Mouse (Mus musculus): ENCODE data around the gene Smyd3. TPM values are rescaled to one million over a fixed set of nuclear protein-coding genes. Genes with fewer than 3 reads are reported as not detected.

Smyd3 gene
- polyA plus RNA-seq, 1 experiment, result 2.0 TPM

DNA sequence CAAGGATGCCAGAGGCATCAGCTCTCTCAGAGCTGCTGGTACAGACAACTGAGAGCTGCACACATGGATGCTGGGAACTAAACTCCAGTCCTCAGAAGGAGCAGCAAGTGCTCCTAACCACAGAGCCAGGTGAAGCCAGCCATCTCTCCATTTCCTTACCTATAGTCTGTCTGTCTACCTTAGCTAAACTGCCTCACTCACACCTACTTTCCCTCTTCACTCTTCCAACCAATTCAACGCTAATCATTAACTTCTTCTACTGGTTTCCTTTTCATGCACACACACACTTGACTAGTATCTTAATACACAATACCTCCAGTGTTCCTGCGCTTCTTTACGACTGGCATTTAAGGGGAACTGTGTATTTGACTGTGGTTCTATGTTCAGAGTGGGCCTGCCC, 22.0 kb upstream of the Smyd3 start:
- no peak for DNase-seq (ENCODE audit: low read depth, low spot score)
- WGBS, result 34% methylated on average over 3 of the region's 3 CpGs

DNA sequence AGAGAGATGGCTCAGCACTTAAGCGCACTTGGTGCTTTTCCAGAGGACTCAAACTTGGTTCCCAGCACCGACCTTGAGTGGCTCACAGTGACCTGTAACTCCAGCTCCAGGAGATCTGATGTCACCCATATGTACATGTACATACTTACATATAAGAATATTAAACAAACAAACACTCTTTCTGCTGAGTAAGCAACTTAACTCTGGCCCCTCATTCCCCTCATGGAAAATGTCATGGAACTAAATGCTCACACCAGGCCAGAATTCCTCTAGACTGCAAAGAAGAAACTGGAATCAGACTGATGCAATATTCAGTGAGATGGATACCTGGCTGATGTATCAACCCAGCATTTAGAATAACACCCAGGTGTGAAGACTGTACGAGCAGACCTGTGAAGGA, 21.2 kb upstream of the Smyd3 start:
- DNase-seq (ENCODE audit: low read depth, low spot score), result no peak

DNA sequence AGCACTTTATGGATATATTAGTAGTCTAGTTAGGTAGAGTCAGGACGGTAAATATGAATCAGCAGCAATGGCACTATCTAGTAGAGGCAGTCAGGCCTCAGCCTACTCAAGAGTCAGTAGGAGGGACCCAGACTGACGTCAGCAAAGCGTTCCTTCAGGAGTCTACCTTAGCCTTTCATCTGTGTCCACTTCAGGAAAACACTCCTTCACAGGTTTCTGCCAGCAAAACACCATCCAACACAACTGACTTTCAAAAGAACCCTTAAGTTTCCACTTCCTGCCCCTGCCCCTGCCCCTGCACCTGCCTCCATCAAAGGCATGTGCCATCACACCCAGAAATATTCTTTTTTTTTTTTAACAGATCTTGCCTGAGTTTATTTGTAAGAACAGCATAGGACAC, 2.1 kb upstream of the Smyd3 start:
- 79% methylated on average over 3 of the region's 3 CpGs for WGBS
- no peak for DNase-seq (ENCODE audit: low read depth, low spot score)

More for the DNA sequence above, 21.2 kb upstream of the Smyd3 start:
- 92% methylated on average over 3 of the region's 3 CpGs for WGBS

DNA sequence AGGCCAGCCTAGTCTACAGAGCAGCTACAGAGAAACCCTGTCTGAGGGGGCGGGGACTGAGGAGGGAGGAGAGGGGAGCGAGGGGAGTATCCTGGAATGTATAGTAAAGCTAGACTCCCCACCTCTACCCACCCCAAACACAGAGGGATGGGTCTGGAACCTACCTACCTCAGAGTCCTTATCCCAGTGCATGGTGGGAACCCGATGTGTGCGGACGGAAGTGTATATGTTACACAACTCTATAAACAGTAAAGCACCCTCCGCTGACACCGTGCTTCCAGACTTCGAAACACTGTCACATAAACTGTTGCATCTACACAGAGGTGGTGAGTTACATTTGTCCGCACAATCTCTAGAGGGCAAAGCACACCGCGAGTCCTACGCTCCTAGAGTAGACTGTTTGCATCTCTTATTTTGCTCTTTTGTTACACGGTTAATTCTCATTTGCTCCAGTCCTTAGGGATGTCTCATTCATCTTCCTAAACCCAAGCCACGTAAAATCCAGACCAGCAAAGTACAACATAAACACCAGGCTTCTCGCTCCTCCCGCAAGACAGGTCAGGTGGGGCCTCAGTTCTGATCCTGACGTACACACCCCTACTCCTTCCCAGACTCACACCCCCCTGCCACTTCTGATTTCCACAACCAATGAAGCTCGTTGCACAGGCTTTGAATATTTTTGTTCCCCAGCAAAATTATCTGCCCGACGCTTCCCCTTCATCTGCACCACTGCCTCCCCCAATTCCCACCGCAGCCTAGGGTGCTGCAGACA, 714 bp downstream of the Smyd3 start:
- no peak for DNase-seq (ENCODE audit: low read depth, low spot score)
- under 1% methylated on average over 21 of the region's 21 CpGs for WGBS

DNA sequence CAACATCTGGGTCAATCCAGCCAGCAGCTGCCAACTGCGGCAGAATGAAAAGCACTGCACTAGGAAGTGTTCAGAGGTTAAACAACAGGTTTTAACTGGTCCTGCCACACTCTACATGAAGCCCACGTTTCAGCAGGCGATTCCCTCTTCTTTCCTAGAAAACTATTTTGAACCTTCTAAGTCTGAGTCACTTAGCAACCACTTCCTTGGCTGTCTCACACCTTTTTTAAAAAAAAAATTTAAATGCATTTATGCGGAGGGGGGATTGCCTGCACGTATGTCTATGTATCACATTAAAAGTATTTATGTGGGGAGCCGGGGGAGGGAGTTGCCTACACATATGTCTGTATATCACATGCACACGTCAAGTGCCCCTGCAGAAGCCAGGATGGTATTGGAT, 5.9 kb downstream of the Smyd3 start:
- 41% methylated on average over 7 of the region's 7 CpGs for WGBS
- DNase-seq (ENCODE audit: low read depth, low spot score), result no peak

DNA sequence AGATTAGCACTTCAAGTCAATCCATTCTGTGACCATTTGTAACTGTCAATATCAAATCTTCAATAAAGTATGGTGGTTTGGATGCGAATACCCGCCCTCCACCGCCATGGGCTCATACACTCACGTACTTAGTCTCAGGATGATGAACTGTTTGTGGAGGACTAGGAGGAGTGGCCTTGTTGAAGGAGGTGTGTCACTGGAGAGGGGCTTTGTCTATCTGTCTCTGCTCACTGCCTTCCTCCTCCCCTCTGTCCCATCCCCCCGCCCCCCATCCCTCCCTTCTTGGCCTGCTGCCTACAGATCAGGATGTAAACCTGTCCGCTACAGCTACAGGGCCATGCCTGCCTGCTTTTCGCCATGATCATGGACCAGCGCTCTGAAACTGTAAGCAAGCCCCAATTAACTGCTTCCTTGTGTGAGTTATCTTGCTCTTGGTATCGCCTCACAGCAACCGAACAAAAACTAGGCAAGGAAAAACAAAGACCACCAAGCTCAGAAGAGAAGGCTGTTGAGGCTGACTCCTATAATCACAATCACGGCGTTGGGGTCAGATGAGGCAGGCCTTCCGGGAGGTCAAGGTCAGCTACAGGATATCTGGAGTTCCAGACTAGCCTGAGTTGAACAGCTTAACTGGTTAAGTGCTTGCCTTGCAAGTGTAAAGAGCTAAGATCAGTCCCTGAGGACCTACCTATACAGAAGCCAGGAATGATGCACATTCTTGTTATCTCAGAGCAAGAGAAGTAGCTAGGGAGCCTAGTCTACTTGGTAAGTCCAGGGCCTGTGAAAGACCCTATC, 7.1 kb downstream of the Smyd3 start:
- WGBS, result 89% methylated on average over 13 of the region's 13 CpGs
- DNase-seq (ENCODE audit: low read depth, low spot score), result no peak

DNA sequence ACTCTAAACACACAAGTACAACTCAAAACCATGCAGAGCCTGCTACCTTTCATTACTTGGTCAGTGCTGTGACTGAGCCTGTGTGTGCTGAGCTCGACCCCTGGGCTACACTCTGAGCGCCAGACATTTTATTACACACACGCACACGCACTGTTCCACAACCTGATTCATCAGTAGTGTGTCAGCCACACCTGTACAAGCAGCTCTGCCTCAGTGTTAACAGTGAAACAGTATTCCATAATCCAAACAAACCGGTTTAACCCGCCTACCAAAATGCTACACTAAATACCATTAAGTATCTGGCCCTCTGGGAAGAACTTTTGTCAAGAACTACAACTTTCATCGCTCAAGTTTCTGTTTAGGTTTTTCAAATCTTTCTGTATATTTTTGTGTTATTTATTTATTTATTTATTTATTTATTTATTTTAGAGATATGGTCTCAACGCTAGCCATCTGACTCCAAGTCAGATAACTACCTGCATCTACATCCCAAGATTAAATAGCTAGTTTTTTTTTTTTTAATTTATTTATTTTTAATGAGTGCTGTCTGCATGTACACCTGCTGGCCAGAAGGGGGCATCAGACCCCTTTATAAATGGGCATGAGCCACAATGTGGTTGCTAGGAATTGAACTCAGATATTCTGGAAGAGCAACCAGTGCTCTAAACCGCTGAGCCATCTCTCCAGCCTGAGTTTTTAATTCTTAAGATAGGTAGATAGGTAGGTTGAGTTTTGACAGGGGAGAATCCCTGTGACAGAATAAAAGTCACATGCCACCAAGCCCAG, 11.1 kb downstream of the Smyd3 start:
- WGBS, result 32% methylated on average over 9 of the region's 9 CpGs

DNA sequence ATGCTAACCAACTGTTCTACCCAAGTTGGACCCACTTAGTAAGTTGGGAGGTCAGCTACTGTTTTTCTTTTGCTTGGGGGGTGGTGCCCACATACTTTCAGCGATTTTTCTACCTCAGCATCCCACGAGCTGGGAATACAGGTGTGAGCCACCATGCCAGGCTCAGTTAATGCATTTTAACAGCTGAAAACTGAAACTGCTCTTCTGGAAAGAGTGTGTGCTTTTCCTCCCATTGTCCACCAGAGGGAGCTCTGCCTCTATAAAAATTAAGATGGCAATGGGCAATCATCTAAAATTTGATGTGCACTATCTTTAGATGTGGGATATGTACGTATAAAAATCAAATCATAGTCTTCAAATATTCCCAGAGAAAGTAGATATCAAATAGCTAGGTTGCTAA, 15.3 kb downstream of the Smyd3 start:
- WGBS, result 5% methylated on average over 3 of the region's 3 CpGs
- no peak for DNase-seq (ENCODE audit: low read depth, low spot score)

More for the DNA sequence above, 11.1 kb downstream of the Smyd3 start:
- DNase-seq (ENCODE audit: low read depth, low spot score), result no peak

DNA sequence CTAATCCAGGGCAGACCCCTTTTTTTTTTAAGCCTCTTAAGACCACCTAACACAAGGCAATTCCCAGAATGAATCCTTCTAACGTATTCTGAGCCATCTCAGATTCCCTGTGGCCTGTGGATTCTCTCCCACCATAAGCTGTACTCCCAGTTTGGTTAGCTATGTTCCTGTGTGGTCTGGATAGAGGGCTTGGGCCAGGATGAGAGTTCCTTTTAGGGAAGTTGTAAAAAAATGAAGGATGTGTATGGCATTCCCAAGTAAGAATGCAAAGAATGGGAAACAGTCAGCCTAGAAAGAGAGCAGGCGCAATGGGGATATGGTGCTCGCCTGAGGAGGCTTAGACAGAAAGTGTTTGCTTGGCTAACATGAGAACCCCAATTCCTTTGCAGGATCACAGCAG, 18.6 kb downstream of the Smyd3 start:
- WGBS, result 77% methylated on average over 3 of the region's 3 CpGs
- no peak for DNase-seq (ENCODE audit: low read depth, low spot score)

DNA sequence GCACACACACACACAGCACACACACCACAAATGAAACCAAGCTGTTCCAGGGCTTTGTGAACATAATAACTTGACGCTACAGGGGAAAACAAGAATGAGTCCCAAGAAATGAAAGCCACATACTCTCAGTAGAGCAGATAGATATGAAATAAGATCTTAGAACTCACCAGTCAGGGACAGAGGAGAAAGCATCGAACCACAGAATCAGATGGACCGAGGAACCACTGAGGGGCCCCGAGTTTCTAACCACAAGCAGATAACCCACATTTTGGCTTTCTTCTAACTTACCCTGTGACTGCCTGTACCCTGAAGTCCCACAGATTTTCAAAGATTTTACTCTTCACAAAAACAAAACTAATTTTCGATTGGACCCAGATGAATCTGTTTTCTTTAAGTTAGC, 24.9 kb downstream of the Smyd3 start:
- 79% methylated on average over 5 of the region's 5 CpGs for WGBS

DNA sequence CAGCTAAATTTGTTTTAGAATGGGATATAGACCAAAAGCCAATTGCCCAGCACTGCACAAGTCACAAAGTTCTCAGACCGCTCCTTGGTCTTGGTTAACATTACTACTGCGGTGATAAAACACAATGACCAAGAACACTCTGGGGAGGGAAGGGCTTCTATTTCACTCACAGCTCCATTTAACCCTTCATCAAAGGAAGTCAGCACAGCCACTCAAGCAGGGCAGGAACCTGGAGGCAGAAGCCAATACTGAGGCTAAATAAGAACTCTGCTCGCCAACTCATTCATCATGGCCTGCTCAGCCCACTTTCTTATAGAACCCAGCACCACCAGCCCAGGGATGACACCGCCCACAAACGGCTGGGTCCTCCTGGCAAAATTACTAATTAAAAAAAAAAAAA, 29.3 kb downstream of the Smyd3 start:
- WGBS, result 90% methylated on average over 5 of the region's 5 CpGs
- DNase-seq (ENCODE audit: low read depth, low spot score), result no peak

More for the DNA sequence above, 24.9 kb downstream of the Smyd3 start:
- DNase-seq (ENCODE audit: low read depth, low spot score), result no peak

DNA sequence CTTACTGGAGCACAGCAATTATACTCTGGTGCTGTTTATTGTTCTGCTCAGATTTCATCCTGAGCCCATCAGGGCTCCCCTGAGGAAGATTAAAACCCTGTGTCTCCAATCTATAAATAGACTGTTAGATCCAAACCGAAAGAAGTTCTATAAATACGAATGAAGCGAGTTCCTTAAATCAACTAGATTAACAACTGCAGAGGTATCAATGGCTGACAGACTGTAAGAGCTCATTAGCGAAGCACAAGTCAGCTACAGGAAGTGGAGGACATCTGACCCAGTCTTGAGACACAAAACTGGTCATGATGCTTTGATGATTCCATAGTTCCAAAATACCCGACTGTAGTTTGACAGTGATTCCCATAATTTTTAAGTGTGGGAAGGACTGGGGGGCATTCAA, 29.9 kb downstream of the Smyd3 start:
- DNase-seq (ENCODE audit: low read depth, low spot score), result no peak
- whole genome bisulfite sequencing, result 68% methylated on average over 5 of the region's 5 CpGs

DNA sequence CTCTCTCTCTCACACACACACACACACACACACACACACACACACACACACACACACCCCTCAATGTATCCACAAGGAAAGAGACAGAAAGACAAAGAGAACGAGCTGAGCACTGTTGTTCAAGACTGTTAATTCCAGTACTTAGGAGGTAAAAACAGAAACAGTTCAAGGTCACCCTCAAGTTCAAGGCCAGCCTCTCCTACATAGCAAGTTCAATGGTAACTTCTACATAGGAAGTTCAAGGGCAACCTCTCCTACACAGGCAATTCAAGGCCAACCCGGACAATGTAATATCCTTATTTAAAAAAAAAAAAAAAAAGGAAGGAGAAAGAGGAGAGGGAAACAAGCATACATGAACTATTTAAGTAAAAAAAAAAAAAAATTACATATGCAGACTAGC, 30.6 kb downstream of the Smyd3 start:
- WGBS, result 78% methylated on average over 2 of the region's 2 CpGs
- no peak for DNase-seq (ENCODE audit: low read depth, low spot score)

DNA sequence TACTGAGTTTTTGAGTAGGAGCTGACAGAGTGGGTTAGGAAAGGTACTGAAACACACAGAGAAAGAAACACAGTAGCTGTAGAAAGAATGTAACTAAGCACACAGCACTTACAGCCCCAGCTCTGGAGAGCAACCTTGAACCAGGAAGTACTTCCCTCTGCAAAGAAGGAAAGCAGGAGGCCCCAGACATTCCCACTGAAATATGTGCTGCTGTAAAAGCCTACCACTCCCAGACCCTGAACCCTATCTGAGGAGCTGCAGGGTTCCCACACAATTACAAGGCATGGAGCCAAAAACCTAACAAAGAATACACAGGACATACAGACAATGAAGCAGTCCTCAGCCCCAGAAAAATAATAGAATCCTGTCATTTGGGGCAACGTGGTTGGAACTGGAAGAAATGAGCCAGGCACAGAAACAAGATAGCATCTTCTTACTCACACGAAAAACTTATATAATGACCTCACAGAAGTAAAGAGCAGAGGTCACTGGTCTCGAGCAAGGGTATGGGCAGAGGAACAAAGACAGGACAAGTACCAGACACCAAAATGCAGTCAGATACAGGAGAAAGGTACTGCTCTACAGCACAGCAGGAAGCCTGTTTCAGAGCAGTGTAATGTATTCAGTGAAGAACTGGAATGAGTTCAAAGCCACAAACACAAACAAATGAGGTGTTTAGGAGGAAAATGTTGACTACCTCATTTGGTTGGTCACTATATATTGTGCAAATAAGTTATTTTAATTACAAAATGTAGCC, 31.9 kb downstream of the Smyd3 start:
- DNase-seq (ENCODE audit: low read depth, low spot score), result no peak
- WGBS, result 15% methylated on average over 3 of the region's 3 CpGs

DNA sequence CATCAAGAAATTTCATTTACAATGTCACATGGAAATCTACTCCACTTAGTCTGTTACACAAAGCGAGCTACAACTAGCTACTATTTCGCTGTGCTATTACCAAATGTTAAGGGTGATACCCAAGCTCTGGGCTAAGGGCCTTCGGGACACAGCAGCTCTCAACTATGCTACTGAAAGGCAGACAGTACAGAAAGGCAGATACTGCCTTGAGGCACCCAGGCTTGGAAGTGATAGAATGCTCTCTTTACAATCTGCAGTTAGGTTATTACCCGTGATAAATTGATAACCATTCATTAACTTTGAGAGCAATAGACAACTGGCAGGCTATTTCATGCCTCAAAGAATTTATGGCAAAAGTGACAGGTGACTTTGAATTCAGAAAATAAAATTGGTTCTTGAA, 37.0 kb downstream of the Smyd3 start:
- WGBS, result 74% methylated on average over 4 of the region's 4 CpGs
- no peak for DNase-seq (ENCODE audit: low read depth, low spot score)

DNA sequence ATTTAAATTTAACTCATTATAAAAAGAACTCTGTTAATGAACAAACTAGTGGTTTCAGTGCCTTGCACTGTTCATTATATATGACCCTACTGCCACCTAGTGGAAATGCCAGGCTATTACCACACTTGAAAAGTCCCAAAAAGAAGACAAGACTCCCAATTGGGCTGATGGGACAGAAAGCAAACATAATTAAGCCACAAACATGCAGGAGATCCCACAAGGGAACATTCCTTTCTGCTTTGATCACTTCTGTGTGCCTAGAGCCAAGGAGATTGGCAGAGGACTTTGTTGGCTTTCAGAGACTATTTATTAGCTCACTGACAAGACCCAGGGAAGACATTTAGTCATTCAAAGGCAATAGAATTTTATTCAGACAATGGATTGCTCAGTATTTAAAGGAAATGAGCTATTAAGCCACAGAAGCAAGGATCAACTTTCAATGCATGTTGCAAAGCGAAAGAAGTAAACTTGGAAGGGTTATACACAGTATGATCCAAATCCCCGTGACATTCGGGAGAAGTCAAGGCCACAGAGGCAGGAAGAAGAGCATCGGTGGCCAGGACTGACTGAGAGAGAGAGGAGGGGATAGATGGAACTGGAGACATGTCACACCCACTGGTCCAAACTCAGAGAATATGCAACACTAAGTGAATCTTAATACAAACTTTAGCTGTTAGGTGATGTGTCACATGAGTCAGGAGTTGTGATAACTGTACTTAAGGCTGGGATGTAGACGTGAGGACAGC, 40.5 kb downstream of the Smyd3 start:
- peak; percentile 37 for DNase-seq (ENCODE audit: low read depth, low spot score)
- WGBS, result 72% methylated on average over 5 of the region's 5 CpGs

DNA sequence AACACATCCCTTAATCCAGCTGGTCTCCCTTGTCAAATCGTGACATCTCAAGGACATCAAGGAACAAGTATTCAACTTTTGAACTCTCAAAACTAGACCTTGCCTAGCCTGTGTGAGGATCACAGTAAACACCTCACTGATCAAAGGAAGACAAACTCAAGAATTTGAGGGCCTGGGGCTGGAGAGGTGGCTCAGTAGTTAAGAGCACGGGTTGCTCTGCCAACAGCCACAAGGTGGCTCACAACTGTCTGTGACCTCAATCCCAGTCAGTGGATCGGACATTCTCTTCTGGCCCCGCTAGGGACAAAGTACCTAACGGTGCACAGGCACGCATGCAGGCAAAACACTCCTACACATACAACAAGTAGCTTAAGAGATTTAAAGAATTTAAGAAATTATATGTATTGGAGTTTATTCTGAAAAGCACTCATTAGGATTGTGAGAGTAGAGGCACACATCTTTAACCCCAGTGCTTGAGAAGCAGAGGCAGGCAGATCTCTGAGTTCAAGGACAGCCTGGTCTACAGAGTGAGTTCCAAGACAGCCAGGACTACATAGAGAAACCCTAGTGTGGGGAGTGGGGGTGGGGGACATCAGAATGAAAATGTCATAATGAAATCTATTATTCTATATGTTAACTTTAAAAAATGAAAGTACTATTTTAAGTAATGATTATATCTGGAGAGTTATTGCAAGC, 41.2 kb downstream of the Smyd3 start:
- WGBS, result 60% methylated on average over 6 of the region's 6 CpGs
- DNase-seq (ENCODE audit: low read depth, low spot score), result no peak

DNA sequence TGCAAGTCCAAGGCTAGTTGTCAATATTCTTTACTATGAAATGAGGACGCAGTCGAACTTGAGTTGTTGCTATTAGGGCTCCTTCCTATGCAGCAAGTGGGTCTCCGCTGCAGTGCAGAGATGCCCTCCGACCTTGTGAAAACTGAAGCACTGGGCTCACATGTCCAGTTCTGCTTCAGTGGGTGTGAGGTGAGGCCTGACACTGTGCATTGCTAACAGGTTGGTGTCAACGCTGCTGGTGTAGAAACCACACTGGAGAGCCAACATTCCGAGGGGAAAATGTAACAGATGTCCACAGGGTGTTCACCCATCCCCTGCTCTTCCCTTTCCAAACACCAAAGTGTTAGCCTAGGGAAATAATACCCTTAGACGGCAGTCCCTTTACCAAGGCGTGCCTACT, 43.1 kb downstream of the Smyd3 start:
- 88% methylated on average over 8 of the region's 8 CpGs for WGBS
- no peak for DNase-seq (ENCODE audit: low read depth, low spot score)

All from large intestine, adult 2 months (tissue).